Mouse (Mus musculus) ES-E14 (cell line): Measurements from ENCODE around the gene Hmx2. TPM values are rescaled to one million over a fixed set of nuclear protein-coding genes. Genes with fewer than 3 reads are reported as not detected.

Source experiments
- DNase-seq: peaks from one replicate; pipeline ENCODE4 v3.0.0-alpha.2; 2013; ENCODE audit warnings: low read depth, low spot score
- H3K27ac ChIP-seq: 2 replicates; pipeline ENCODE4 v1.5.1; 2012; ENCODE audit warnings: low read depth, mild to moderate bottlenecking, low read length, moderate library complexity, mixed read lengths; ENCODE audit not compliant: poor library complexity, insufficient read depth, severe bottlenecking
- H3K36me3 ChIP-seq: 2 replicates; pipeline ENCODE4 v1.6.1; 2012; ENCODE audit warnings: mild to moderate bottlenecking, low read length, moderate library complexity, mixed read lengths; ENCODE audit not compliant: control insufficient read depth, poor library complexity, insufficient read depth, severe bottlenecking
- H3K4me1 ChIP-seq, 2 experiments: fragments of 150-350 bp in 1 of 2; sonication (generic) in 1 of 2; 2 replicates each; pipeline ENCODE4 v1.6.1; 2012; ENCODE audit warnings: low read length in 2 of 2, mild to moderate bottlenecking in 1 of 2, mixed read lengths in 1 of 2; ENCODE audit not compliant: control insufficient read depth in 2 of 2, insufficient read depth in 2 of 2, poor library complexity in 1 of 2
- H3K4me3 ChIP-seq, 2 experiments: fragments of 150-350 bp in 1 of 2; sonication (generic) in 1 of 2; 2 replicates each; pipeline ENCODE4 v1.5.1; 2012; ENCODE audit warnings: low read length in 2 of 2, low read depth in 1 of 2, mild to moderate bottlenecking in 1 of 2, mixed read lengths in 1 of 2; ENCODE audit not compliant: insufficient read depth in 1 of 2, poor library complexity in 1 of 2, severe bottlenecking in 1 of 2
- H3K9ac ChIP-seq: 2 replicates; pipeline ENCODE4 v1.6.1; 2012; ENCODE audit warnings: low read depth, mild to moderate bottlenecking, low read length, mixed read lengths; ENCODE audit not compliant: poor library complexity, insufficient read depth, severe bottlenecking
- H3K9me3 ChIP-seq: fragments of 150-350 bp; sonication (generic); 2 replicates; pipeline ENCODE4 v1.6.1; 2012; ENCODE audit warnings: low read depth, mild to moderate bottlenecking, low read length; ENCODE audit not compliant: control insufficient read depth, insufficient read depth
- CHD2 ChIP-seq: IDR thresholded peaks from 2 replicates; pipeline ENCODE4 v1.6.1; 2014; ENCODE audit warnings: mild to moderate bottlenecking, low read depth, low read length, inconsistent platforms
- HCFC1 ChIP-seq: IDR thresholded peaks from 2 replicates; pipeline ENCODE4 v1.6.1; 2012; ENCODE audit warnings: low read length, inconsistent platforms, borderline replicate concordance; ENCODE audit not compliant: insufficient read depth
- MAFK ChIP-seq: IDR thresholded peaks from 2 replicates; pipeline ENCODE4 v1.6.1; 2014; ENCODE audit warnings: mild to moderate bottlenecking, low read depth, low read length, inconsistent platforms; ENCODE audit not compliant: insufficient read depth
- ZC3H11A ChIP-seq: IDR thresholded peaks from 2 replicates; pipeline ENCODE4 v1.6.1; 2012; ENCODE audit warnings: low read depth, mild to moderate bottlenecking, inconsistent platforms, low read length, borderline replicate concordance
- ZNF384 ChIP-seq: IDR thresholded peaks from 2 replicates; pipeline ENCODE4 v1.6.1; 2012; ENCODE audit warnings: low read depth, low read length, inconsistent platforms
- in situ Hi-C, 2 experiments: fragments of 600-800 bp; cut with MboI; formaldehyde crosslinking; loops; one replicate each; pipeline ENCODE4 v1.15.1; 2025; ENCODE audit warnings: low sequenced_read_pairs in 2 of 2, inconsistent platforms in 1 of 2; ENCODE audit not compliant: unreplicated experiment in 2 of 2
- total RNA-seq: library from RNA; depleted of rRNA; stranded (reverse); fragments of 300-350 nt; gene quantifications from 2 replicates; pipeline ENCODE4 v1.2.3, GENCODE M21; 2012

Gene Hmx2
- total RNA-seq, 1 experiment = 0.18 TPM

DNA sequence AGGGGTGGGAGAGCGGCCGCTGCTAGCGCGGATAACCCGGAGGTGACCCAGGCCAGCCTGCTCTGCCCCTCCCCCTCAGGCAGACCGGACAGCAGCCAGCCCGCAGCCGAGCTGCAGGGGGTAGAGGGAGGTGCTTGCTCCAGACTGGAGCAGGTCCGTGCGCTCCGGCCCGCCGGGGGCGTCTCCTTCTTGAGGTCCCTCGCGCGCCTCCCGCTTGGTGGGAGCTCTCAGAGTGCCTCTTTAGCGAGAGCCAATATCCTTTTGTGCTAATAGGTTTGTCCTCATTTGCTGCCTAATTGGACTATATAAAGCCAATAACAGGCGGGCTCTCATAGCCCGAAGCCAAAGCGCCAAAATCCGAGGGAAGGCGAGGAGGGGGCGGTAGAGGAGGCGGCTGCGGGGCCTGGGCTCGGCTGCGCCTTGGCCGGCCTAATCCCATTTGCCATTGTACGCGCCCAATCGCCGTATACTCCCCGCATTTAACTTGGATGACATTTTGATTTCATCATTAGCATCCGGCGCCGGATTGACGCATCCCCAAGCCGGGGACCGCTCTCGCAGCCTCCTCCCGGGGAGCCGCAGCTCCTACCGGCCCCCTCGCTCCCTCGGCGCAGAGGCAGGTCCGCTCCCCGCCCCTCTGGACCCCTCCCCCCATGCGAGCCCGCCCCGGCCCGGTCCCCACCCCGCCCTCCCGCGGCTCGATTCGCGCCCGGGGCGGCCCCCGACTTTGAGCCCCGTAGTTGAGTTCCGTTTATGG is 6.3 kb upstream of the Hmx2 start, which contains the start of gene Hmx3:
Gene Hmx3 (plus strand): TSS at position 753 of the 757 bp plus-strand sequence.
- H3K4me3 ChIP-seq = peak within 1 kb of the TSS; percentile 68 to 69
- no peak within 1 kb of the TSS for H3K27ac ChIP-seq
- in situ Hi-C loops = loop anchor here (25.0 kb wide), 1 partner anchor 345 kb away; no protein-coding TSS in a partner anchor
- no peaks in the 10 kb centered on the region for H3K9me3 ChIP-seq
- H3K4me1 ChIP-seq = peaks cover 0 to 2% of the 10 kb centered on the region in 2 experiments; a peak in 1 of 4 replicates
- no peak for DNase-seq
- no peaks in the 10 kb centered on the region for H3K36me3 ChIP-seq
- H3K9ac ChIP-seq = peak within 1 kb of the TSS; percentile 10; the same call in 1 of the 2 replicates
- TF ChIP-seq CHD2 = no peak
- TF ChIP-seq HCFC1 = peak; percentile 56
- TF ChIP-seq ZNF384 = no peak

- Histone ChIP-seq H3K4me3 (peak overlapping the region; percentile 68 to 69), H3K9ac (peak overlapping the region; percentile 10; the same call in 1 of the 2 replicates), H3K27ac (no peak overlapping the region), H3K36me3 (no peaks in the 10 kb centered on the region), H3K4me1 (peaks cover 0 to 2% of the 10 kb centered on the region in 2 experiments; a peak in 1 of 4 replicates), H3K9me3 (no peaks in the 10 kb centered on the region)
- no peak for DNase-seq
- in situ Hi-C loops = loop anchor here (25.0 kb wide), 1 partner anchor 344 kb away; no protein-coding TSS in a partner anchor
- no peak for TF ChIP-seq ZNF384
- TF ChIP-seq CHD2 = no peak
Observed at GRCm38 (mm10) chr7:131542872-131543622, 5.5 kb upstream of the Hmx2 start.

DNA sequence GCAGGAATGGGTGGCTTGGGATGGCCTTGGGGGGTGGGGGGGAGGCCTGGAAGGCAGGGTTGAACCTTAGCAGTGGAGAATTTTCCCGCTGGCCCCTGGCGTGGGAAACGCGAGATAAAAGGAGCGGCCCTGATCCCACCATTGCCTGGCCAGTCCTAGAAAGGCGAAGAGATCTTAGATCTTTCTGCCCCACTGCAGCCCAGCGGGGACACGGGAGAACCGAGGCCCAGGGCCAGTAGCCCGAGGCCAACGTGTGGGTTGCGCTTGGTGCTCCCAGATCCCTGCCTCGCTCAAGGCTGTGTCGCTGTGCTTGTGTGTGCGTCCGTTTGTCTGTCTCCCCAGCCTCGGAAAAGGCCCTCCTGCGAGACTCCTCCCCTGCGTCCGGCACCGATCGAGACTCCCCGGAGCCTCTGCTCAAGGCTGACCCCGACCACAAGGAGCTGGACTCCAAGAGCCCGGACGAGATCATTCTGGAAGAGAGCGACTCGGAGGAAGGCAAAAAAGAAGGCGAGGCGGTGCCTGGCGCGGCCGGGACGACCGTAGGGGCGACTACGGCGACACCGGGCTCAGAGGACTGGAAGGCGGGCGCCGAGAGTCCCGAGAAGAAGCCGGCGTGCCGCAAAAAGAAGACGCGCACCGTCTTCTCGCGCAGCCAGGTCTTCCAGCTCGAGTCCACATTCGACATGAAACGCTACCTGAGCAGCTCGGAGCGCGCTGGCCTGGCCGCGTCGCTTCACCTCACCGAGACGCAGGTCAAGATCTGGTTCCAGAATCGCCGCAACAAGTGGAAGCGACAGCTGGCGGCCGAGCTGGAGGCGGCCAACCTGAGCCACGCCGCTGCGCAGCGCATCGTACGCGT is 4.7 kb upstream of the Hmx2 start:
- Histone ChIP-seq H3K9ac (no peak overlapping the region), H3K9me3 (no peaks in the 10 kb centered on the region), H3K4me1 (peaks cover 0 to 2% of the 10 kb centered on the region in 2 experiments; a peak in 1 of 4 replicates), H3K27ac (no peak overlapping the region), H3K4me3 (peak overlapping the region; percentile 3; a peak in 2 of 4 replicates), H3K36me3 (no peaks in the 10 kb centered on the region)
- in situ Hi-C loops = loop anchor here (25.0 kb wide), 1 partner anchor 343 kb away; no protein-coding TSS in a partner anchor
- no peak for TF ChIP-seq ZNF384
- TF ChIP-seq ZC3H11A = no peak
- TF ChIP-seq MAFK = no peak
- no peak for TF ChIP-seq HCFC1
- no peak for TF ChIP-seq CHD2
- no peak for DNase-seq

DNA sequence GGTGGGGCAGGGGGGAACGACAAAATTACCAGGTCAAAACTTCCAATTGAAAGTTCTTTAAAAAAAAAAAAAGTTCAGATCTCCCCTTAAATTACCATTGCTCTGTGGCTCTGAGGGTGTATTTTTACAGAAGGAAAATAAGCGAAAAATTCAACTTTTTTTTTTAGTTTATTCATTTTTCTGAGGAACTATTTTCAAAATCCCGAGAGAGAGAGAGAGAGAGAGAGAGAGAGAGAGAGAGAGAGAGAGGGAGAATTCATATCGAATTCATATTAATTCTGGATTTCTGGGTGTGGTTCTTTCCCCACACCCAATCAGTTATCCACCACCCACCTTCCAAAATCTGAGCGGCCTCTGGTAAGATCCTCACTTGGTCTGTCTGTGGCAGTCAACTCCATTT is 3.7 kb upstream of the Hmx2 start:
- H3K36me3 ChIP-seq = no peaks in the 10 kb centered on the region
- DNase-seq = no peak
- in situ Hi-C loops = loop anchor here (25.0 kb wide), 1 partner anchor 342 kb away; no protein-coding TSS in a partner anchor
- H3K27ac ChIP-seq = no peak overlapping the region
- peaks cover 0 to 2% of the 10 kb centered on the region in 2 experiments; a peak in 1 of 4 replicates for H3K4me1 ChIP-seq
- no peak overlapping the region for H3K4me3 ChIP-seq
- no peak overlapping the region for H3K9ac ChIP-seq
- no peaks in the 10 kb centered on the region for H3K9me3 ChIP-seq
- TF ChIP-seq CHD2 (no peak), ZC3H11A (no peak), HCFC1 (no peak), MAFK (no peak), ZNF384 (no peak)
